Mouse (Mus musculus): ENCODE results near the gene Erich6b. TPM values are rescaled to one million over a fixed set of nuclear protein-coding genes. Genes with fewer than 3 reads are reported as not detected.

Gene Erich6b
- polyA plus RNA-seq (2014; fragmentation: Illumina TruSeq; extraction: RNeasy Lipid Tissue Mini Kit (QIAGEN cat#74804); ENCODE audit: low read depth, low replicate concordance), result not detected

GRCm38 (mm10) chr14:75642080-75642479 is at the start of gene Erich6b:
TSS of gene Erich6b (plus strand) at chr14:75642259.

DNA sequence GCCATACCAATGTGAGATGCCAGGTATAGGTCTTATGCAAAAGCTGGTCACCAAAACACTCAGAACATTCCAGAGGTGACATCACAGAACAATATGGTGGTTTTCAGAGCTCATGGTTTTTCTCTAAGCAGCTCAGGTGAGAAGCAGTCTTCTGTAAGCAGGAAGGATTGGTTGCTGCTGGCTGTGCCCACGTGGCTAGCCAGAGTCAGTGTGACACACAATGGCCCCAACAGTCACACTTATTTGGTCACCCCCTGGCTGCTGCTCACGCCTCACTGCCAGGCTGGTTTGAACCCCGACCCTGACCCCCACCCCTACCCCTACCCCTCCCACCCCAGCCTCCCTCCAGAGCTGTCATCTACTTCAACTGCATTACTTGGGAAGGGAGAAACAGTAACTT is 49.1 kb upstream of the Erich6b start, which contains the start of gene Spert:
Gene Spert (minus strand): TSS at position 139 of the 400 bp plus-strand sequence.

Other genes starting within 250 kb of the Erich6b start
- gene Siah3, start 186.3 kb upstream of the Erich6b start, polyA plus RNA-seq (2014; fragmentation: Illumina TruSeq; extraction: RNeasy Lipid Tissue Mini Kit (QIAGEN cat#74804); ENCODE audit: low read depth, low replicate concordance), result 0.06 TPM
- gene Spert, start 49.1 kb upstream of the Erich6b start, polyA plus RNA-seq (2014; fragmentation: Illumina TruSeq; extraction: RNeasy Lipid Tissue Mini Kit (QIAGEN cat#74804); ENCODE audit: low read depth, low replicate concordance), result 16.6 TPM
- gene Cog3, start 112.3 kb downstream of the Erich6b start, polyA plus RNA-seq (2014; fragmentation: Illumina TruSeq; extraction: RNeasy Lipid Tissue Mini Kit (QIAGEN cat#74804); ENCODE audit: low read depth, low replicate concordance), result 25.0 TPM
- 24.5 TPM for gene Slc25a30, start 144.8 kb downstream of the Erich6b start, polyA plus RNA-seq (2014; fragmentation: Illumina TruSeq; extraction: RNeasy Lipid Tissue Mini Kit (QIAGEN cat#74804); ENCODE audit: low read depth, low replicate concordance)
- 4,371 TPM for gene Tpt1, start 202.8 kb downstream of the Erich6b start, polyA plus RNA-seq (2014; fragmentation: Illumina TruSeq; extraction: RNeasy Lipid Tissue Mini Kit (QIAGEN cat#74804); ENCODE audit: low read depth, low replicate concordance)